Mouse (Mus musculus): Measurements from ENCODE around the gene Tssk4. TPM values are rescaled to one million over a fixed set of nuclear protein-coding genes. Genes with fewer than 3 reads are reported as not detected.
A peak's percentile ranks its signal among the peaks of the same experiment; 100 is the strongest.

Tssk4 gene
- polyA plus RNA-seq, 1 experiment from 2014 or later, result 0.42 TPM

DNA sequence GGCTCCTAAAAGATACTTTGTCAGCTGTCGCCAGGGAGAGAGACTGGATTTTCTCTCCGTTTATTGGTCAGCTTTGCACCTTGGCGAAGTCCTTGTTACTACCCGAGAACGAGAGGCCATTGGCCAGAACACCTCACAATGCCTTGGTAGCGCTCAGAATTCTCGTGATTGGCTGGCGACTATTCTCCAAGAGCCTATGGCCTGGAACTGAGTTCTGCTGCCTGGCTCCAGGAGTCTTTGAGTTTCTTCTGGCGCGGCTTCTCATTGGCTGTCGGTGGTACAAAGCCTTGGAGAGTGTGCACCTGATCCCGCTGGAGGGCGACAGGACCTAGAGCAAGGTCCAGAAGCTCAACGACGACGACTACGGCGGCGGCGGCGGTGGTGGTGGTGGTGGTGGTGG lies 32.2 kb upstream of the Tssk4 start, which contains the start of gene Rec8:
TSS of gene Rec8 (plus strand) at position 216 of the 400 bp plus-strand sequence.
- no peak for ATAC-seq
- POLR2A ChIA-PET, result no interaction called here
- CTCF ChIA-PET, result no interaction called here
- no peaks in the 10 kb centered on the region for H3K27me3 ChIP-seq
- in situ Hi-C loops (cut with MboI; ENCODE audit: low pct_unique_long_range_greater_than_20kb), result loop anchor here (10.0 kb wide), 1 partner anchor 123 kb away; the partner anchor contains the start of gene Carmil3
- TF ChIP-seq CTCF (IDR thresholded peaks at IDR 0.05), result no peak
- DNase-seq (ENCODE audit: low read depth, low spot score), result no peak

GRCm38 (mm10) chr14:55618486-55619195 lies 31.3 kb upstream of the Tssk4 start:
- ChIA-PET CTCF (no interaction called here), POLR2A (interaction anchor here (0.6 kb wide), 1 partner anchor 242 kb away, joined by 3 read pairs; no protein-coding TSS in a partner anchor)
- in situ Hi-C loops (cut with MboI; ENCODE audit: low pct_unique_long_range_greater_than_20kb), result loop anchor here (10.0 kb wide), 1 partner anchor 124 kb away; the partner anchor contains the start of gene Carmil3
- H3K27me3 ChIP-seq, result no peaks in the 10 kb centered on the region
- ATAC-seq (no peak), DNase-seq (ENCODE audit: low read depth, low spot score) (no peak)
- TF ChIP-seq CTCF (IDR thresholded peaks at IDR 0.05), result no peak

DNA sequence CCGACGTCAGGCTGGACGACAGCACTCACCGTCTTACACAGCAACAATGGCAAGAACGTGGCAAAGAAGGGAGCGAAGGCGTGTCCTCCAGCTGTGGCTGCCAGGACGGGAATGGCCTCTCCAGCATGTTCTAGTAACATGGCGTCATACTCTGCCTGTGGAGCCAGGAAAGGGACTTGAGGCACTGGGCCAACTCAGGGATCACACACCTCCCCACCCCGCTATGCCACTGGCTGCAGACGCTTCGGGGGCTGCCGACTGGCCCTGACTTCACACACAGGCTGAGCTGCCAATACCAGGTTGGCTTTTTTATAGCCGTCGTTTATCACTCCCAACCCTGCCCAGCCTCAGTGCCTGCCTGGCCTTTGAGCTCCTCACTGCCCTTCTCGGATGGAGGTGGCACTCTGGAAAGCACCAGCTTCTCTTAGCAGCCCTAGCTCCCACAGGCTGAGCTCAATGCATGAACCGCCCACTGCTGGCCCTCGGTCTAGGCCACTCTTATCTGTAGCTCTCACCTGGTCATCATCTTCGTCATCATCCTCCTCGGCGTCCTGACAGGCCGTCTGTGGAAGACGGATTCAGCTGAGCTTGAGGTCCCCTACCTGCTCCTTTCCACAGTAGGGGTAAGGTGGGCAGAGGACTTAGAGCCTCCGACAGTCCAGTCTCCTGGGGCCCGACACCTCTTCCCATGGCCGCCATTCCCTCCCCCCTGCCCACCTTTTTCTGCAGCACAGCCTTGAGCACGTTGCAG lies 21.7 kb upstream of the Tssk4 start:
- CTCF ChIA-PET, result interaction anchor here (1.1 kb wide), 1 partner anchor 38 kb away, joined by 3 read pairs; the partner anchor contains the start of gene Psme2
- POLR2A ChIA-PET, result no interaction called here
- ATAC-seq, result no peak
- in situ Hi-C loops (cut with MboI; ENCODE audit: low pct_unique_long_range_greater_than_20kb), result no loop called here
- DNase-seq (ENCODE audit: low read depth, low spot score), result no peak
- no peaks in the 10 kb centered on the region for H3K27me3 ChIP-seq
- TF ChIP-seq CTCF (IDR thresholded peaks at IDR 0.05), result no peak

GRCm38 (mm10) chr14:55629312-55629711 lies 20.7 kb upstream of the Tssk4 start:
- no peaks in the 10 kb centered on the region for H3K27me3 ChIP-seq
- ChIA-PET POLR2A (no interaction called here), CTCF (interaction anchor here (1.0 kb wide), 1 partner anchor 8 kb away, joined by 3 read pairs; no protein-coding TSS in a partner anchor)
- ATAC-seq, result no peak
- no peak for TF ChIP-seq CTCF (IDR thresholded peaks at IDR 0.05)
- in situ Hi-C loops (cut with MboI; ENCODE audit: low pct_unique_long_range_greater_than_20kb), result no loop called here
- no peak for DNase-seq (ENCODE audit: low read depth, low spot score)

DNA sequence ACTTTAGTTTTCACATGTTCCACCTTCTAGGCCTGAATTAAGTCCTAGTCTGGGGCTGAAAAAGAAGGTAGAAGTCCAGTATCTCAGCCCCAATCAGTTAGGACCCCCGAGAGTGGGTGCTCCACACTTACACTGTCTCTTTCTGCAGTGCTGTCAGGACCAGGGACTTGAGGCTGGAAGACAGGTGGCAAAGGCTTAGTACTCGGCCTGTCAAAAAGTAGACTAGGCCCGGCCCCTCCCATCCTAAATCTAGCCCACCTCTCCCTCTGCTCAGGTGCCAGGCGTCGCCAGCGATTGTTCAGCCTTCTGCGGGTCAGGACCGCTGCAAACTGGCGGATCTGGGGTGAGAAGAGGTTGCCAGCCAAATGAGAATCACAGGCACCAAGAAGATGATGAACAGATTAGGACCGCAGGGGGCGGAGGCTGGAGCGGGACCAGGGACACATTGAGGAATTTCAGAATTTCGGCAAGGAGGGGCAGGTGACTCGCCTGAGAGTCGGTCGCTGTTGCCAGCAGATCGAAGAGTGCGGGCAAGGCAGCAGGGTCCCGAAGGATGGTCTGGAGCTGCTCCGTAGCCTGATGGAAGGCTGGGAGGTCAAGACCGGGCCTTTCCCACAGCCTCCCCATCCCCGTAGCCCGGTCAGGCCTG lies 15.0 kb upstream of the Tssk4 start:
- in situ Hi-C loops (cut with MboI; ENCODE audit: low pct_unique_long_range_greater_than_20kb), result no loop called here
- no peaks in the 10 kb centered on the region for H3K27me3 ChIP-seq
- peak; percentile 27 for ATAC-seq
- ChIA-PET CTCF (interaction anchor here (0.9 kb wide), 1 partner anchor 9 kb away, joined by 3 read pairs; no protein-coding TSS in a partner anchor), POLR2A (interaction anchor here (0.6 to 1.3 kb wide), 3 partner anchors 11 to 111 kb away, joined by 3 to 4 read pairs (median 4); partner anchors contain the start of gene Mdp1)
- DNase-seq (ENCODE audit: low read depth, low spot score), result no peak
- TF ChIP-seq CTCF (IDR thresholded peaks at IDR 0.05), result no peak

DNA sequence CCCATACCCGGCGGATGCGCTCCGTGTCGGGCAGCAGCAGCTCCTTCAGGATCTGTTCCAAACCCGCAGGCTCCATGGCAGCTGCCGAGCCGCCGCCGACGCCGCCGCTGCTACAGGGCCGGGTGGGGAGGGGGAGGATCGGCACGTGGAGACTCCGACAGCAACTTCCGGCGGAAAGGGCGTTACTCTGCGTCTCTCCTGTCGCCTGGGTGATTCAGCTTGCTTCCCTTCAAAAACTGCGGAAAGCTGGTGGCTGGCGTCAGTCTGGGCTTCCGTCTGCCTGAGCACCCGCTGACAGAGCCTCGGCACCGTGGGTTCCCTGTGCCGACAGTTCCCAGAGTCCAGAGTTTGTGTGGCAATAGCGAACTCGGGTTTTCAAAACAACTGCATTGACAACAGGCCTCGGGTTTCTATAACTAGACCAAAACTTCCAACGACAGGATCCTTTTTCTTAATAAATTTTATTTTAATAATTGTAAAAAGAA lies 14.4 kb upstream of the Tssk4 start, which contains the start of gene Ipo4:
TSS of gene Ipo4 (minus strand) at position 435 of the 485 bp plus-strand sequence.
- in situ Hi-C loops (cut with MboI; ENCODE audit: low pct_unique_long_range_greater_than_20kb), result no loop called here
- ChIA-PET CTCF (interaction anchor here (0.9 kb wide), 1 partner anchor 9 kb away, joined by 3 read pairs; no protein-coding TSS in a partner anchor), POLR2A (interaction anchor here (0.6 to 0.9 kb wide), 2 partner anchors 24 to 111 kb away, joined by 3 to 4 read pairs; partner anchors contain the start of gene Mdp1)
- ATAC-seq (peak; percentile 87), DNase-seq (ENCODE audit: low read depth, low spot score) (no peak)
- no peaks in the 10 kb centered on the region for H3K27me3 ChIP-seq
- no peak for TF ChIP-seq CTCF (IDR thresholded peaks at IDR 0.05)

GRCm38 (mm10) chr14:55637795-55638194 lies 12.2 kb upstream of the Tssk4 start, which contains the start of gene Gm49378:
Gene Gm49378, minus strand, starts transcription at chr14:55637895.
- POLR2A ChIA-PET, result no interaction called here
- in situ Hi-C loops (cut with MboI; ENCODE audit: low pct_unique_long_range_greater_than_20kb), result no loop called here
- H3K27me3 ChIP-seq, result no peaks in the 10 kb centered on the region
- ATAC-seq, result no peak
- no peak for TF ChIP-seq CTCF (IDR thresholded peaks at IDR 0.05)
- CTCF ChIA-PET, result no interaction called here
- DNase-seq (ENCODE audit: low read depth, low spot score), result no peak

- in situ Hi-C loops (cut with MboI; ENCODE audit: low pct_unique_long_range_greater_than_20kb), result no loop called here
- CTCF ChIA-PET, result no interaction called here
- ATAC-seq (no peak), DNase-seq (ENCODE audit: low read depth, low spot score) (no peak)
- no peak for TF ChIP-seq CTCF (IDR thresholded peaks at IDR 0.05)
- POLR2A ChIA-PET, result interaction anchor here (0.6 kb wide), 1 partner anchor 25 kb away, joined by 5 read pairs; no protein-coding TSS in a partner anchor
- H3K27me3 ChIP-seq, result no peaks in the 10 kb centered on the region
Measured at GRCm38 (mm10) chr14:55640816-55641215, 9.2 kb upstream of the Tssk4 start.

GRCm38 (mm10) chr14:55641291-55641690 lies 8.7 kb upstream of the Tssk4 start:
- POLR2A ChIA-PET, result no interaction called here
- H3K27me3 ChIP-seq, result no peaks in the 10 kb centered on the region
- CTCF ChIA-PET, result no interaction called here
- ATAC-seq (no peak), DNase-seq (ENCODE audit: low read depth, low spot score) (no peak)
- in situ Hi-C loops (cut with MboI; ENCODE audit: low pct_unique_long_range_greater_than_20kb), result no loop called here
- no peak for TF ChIP-seq CTCF (IDR thresholded peaks at IDR 0.05)

- ATAC-seq (no peak), DNase-seq (ENCODE audit: low read depth, low spot score) (no peak)
- ChIA-PET POLR2A (interaction anchor here (0.6 kb wide), 1 partner anchor 33 kb away, joined by 5 read pairs; no protein-coding TSS in a partner anchor), CTCF (interaction anchor here (0.6 kb wide), 1 partner anchor 18 kb away, joined by 3 read pairs; no protein-coding TSS in a partner anchor)
- in situ Hi-C loops (cut with MboI; ENCODE audit: low pct_unique_long_range_greater_than_20kb), result no loop called here
- H3K27me3 ChIP-seq, result no peaks in the 10 kb centered on the region
- no peak for TF ChIP-seq CTCF (IDR thresholded peaks at IDR 0.05)
Measured at GRCm38 (mm10) chr14:55642679-55643059, 7.3 kb upstream of the Tssk4 start.

Data from Patski (cell line).